Mouse (Mus musculus): ENCODE measurements around the gene Gm45711. TPM values are rescaled to one million over a fixed set of nuclear protein-coding genes. Genes with fewer than 3 reads are reported as not detected.
"Not testable (repeated sequence)": the region's sequence is repeated elsewhere in the genome, so short reads cannot be mapped to it uniquely, and the experiment has no call there.

Gm45711 gene
- total and polyA plus RNA-seq, 3 experiments: not detected

DNA sequence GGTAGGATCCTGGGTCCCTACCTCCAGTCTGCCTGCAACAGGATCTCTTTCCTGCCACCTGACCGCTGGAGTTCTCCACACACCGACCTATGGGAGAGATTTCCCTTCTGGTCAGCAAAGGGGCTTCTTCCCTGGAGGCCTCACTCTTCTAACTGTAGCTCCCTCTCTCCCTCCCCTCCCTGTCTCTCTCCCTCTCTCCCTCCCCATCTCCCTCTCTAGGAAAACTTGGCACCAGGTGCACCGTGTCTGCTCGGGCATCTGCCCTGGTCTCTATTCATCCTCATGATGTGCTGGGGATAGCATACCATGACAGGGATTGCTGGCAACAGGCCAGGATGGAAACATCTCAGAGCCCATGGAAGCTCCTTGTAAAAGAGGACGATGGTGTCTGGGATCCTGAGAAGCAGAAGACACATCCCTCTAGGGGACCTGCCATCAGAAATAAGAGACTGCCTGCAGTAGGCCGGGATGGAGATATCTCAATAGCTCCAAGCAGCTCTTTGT lies 40.9 kb downstream of the Gm45711 start:
- Histone ChIP-seq H3K9me3 (replicated peaks; ENCODE audit: low read length) (no peaks in the 10 kb centered on the region), H3K36me3 (replicated peaks in 1 of 2; ENCODE audit: control insufficient read depth in 1 of 2, insufficient read depth in 1 of 2, low read length in 1 of 2) (peaks cover 6 to 8% of the 10 kb centered on the region in 2 experiments), H3K27ac (ENCODE audit: insufficient read depth, low read depth) (no peak overlapping the region), H3K9ac (ENCODE audit: insufficient read depth, low read depth) (no peak overlapping the region), H3K4me2 (ENCODE audit: insufficient read depth, low read depth, poor library complexity, severe bottlenecking) (no peak overlapping the region), H3K4me1 (ENCODE audit: control insufficient read depth in 1 of 2, insufficient read depth in 2 of 2) (no peaks in the 10 kb centered on the region), H3K27me3 (replicated peaks) (no peaks in the 10 kb centered on the region), H3K79me2 (replicated peaks; ENCODE audit: control insufficient read depth, extremely low read depth, insufficient read depth, poor library complexity, severe bottlenecking) (no peaks in the 10 kb centered on the region), H3K4me3 (replicated peaks in 1 of 3; ENCODE audit: low read depth in 2 of 3, low read length in 2 of 3, poor library complexity in 1 of 3) (no peak overlapping the region)
- dilution Hi-C loops (cut with MboI; ENCODE audit: extremely low pct_ligation_motif_present, extremely low pct_unique_long_range_greater_than_20kb, low sequenced_read_pairs): no loop called here
- in situ Hi-C loops (cut with MboI; ENCODE audit: low pct_ligation_motif_present, low pct_unique_long_range_greater_than_20kb, low sequenced_read_pairs): no loop called here
- DNase-seq (ENCODE audit: extremely low read depth): no peak
- no peak for TF ChIP-seq JUN (IDR thresholded peaks at IDR 0.05; ENCODE audit: insufficient read depth, low read depth, low read length)
- TF ChIP-seq ELF1 (IDR thresholded peaks at IDR 0.05; ENCODE audit: low read depth, low read length): no peak

DNA sequence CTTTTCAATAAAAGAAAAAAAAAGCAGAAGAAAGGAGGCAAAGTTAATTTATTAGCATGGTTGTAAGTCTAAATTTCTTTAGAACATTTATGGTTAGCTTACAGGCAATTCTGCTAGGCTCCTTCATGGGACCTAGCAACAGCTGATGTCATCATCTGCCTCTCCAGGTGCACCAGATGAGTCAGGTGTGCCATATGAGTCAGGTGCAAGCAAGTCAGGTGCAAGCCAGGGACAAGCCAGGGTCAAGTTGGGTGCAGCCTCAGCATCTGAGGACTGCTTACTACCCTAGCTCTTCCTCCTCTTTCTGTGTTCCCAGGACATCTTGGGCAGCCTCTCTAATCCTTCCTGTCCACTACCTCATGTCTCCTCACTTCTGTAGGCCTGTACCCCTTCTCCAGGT lies 41.5 kb downstream of the Gm45711 start:
- H3K4me3 ChIP-seq (replicated peaks in 1 of 3; ENCODE audit: low read depth in 2 of 3, low read length in 2 of 3, poor library complexity in 1 of 3): no peak overlapping the region
- H3K9ac ChIP-seq (ENCODE audit: insufficient read depth, low read depth): no peak overlapping the region
- no peaks in the 10 kb centered on the region for H3K9me3 ChIP-seq (replicated peaks; ENCODE audit: low read length)
- TF ChIP-seq MXI1 (IDR thresholded peaks at IDR 0.05; ENCODE audit: low read depth, low read length): no peak
- TF ChIP-seq USF1 (IDR thresholded peaks at IDR 0.05; ENCODE audit: low read depth, low read length): no peak
- no peak for TF ChIP-seq KAT2A (IDR thresholded peaks at IDR 0.05; ENCODE audit: insufficient replicate concordance, low read length)
- no peak for TF ChIP-seq E2F4 (IDR thresholded peaks at IDR 0.05; ENCODE audit: insufficient replicate concordance, low read depth, low read length)
- dilution Hi-C loops (cut with MboI; ENCODE audit: extremely low pct_ligation_motif_present, extremely low pct_unique_long_range_greater_than_20kb, low sequenced_read_pairs) (no loop called here), in situ Hi-C loops (cut with MboI; ENCODE audit: low pct_ligation_motif_present, low pct_unique_long_range_greater_than_20kb, low sequenced_read_pairs) (no loop called here)
- H3K4me1 ChIP-seq (ENCODE audit: control insufficient read depth in 1 of 2, insufficient read depth in 2 of 2): no peaks in the 10 kb centered on the region
- DNase-seq (ENCODE audit: extremely low read depth): no peak
- H3K36me3 ChIP-seq (replicated peaks in 1 of 2; ENCODE audit: control insufficient read depth in 1 of 2, insufficient read depth in 1 of 2, low read length in 1 of 2): peaks cover 9 to 14% of the 10 kb centered on the region in 2 experiments
- no peak overlapping the region for H3K27ac ChIP-seq (ENCODE audit: insufficient read depth, low read depth)
- no peaks in the 10 kb centered on the region for H3K27me3 ChIP-seq (replicated peaks)
- no peaks in the 10 kb centered on the region for H3K79me2 ChIP-seq (replicated peaks; ENCODE audit: control insufficient read depth, extremely low read depth, insufficient read depth, poor library complexity, severe bottlenecking)
- H3K4me2 ChIP-seq (ENCODE audit: insufficient read depth, low read depth, poor library complexity, severe bottlenecking): no peak overlapping the region

DNA sequence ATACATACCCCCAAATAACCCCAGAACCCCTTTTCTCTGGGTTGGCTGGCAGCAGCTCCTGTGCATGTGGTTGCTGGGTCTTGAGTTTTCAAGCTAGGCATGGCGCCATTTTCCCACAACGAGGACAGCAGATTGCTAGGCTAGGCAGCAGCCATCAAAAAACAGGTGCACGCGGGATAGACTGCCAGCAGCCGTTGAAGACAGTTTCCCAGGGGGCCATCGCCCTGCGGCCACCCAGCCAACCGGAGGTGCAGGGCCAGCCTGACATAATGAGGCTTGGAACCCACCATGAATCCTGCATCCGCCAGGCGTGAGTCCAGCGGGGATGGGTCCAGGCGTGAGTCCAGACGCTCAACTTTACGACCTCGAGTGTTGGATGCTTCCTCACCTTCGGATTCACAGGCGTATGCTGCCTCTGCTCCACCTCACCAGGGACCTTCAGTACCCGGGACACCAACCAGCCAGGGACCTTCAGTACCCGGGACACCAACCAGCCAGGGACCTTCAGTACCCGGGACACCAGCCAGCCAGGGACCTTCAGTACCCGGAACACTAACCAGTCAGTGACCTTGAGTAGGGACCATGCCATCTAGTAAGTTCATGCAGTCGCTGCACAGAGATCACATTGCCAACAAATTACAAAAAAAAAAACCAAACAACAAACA lies 45.5 kb downstream of the Gm45711 start:
- peaks cover 11 to 34% of the 10 kb centered on the region in 2 experiments for H3K36me3 ChIP-seq (replicated peaks in 1 of 2; ENCODE audit: control insufficient read depth in 1 of 2, insufficient read depth in 1 of 2, low read length in 1 of 2)
- dilution Hi-C loops (cut with MboI; ENCODE audit: extremely low pct_ligation_motif_present, extremely low pct_unique_long_range_greater_than_20kb, low sequenced_read_pairs); H3K79me2 ChIP-seq (replicated peaks; ENCODE audit: control insufficient read depth, extremely low read depth, insufficient read depth, poor library complexity, severe bottlenecking); DNase-seq (ENCODE audit: extremely low read depth); H3K9ac ChIP-seq (ENCODE audit: insufficient read depth, low read depth); H3K9me3 ChIP-seq (replicated peaks; ENCODE audit: low read length); H3K27me3 ChIP-seq (replicated peaks); H3K4me3 ChIP-seq (replicated peaks in 1 of 3; ENCODE audit: low read depth in 2 of 3, low read length in 2 of 3, poor library complexity in 1 of 3); H3K27ac ChIP-seq (ENCODE audit: insufficient read depth, low read depth); H3K4me1 ChIP-seq (ENCODE audit: control insufficient read depth in 1 of 2, insufficient read depth in 2 of 2); H3K4me2 ChIP-seq (ENCODE audit: insufficient read depth, low read depth, poor library complexity, severe bottlenecking); in situ Hi-C loops (cut with MboI; ENCODE audit: low pct_ligation_motif_present, low pct_unique_long_range_greater_than_20kb, low sequenced_read_pairs): not testable (repeated sequence)

DNA sequence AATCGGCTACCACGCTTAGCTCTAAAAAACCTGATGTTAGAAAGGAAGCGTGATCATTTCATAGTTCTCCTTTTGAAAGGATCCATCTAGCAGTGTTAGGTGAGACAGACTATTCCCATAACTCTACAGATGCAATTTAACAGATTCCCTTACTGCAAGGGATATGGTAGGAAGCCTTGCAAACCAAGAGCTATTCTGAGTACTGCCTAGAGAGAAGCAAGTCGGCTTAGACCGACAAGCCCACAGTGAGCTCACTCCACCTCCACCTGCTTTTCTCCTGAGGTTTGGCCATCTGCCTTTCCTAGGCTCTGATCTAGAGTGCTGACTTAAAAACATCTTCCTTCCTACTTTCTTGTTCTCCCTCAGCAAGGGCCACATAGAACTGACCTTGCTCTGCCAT lies 48.1 kb downstream of the Gm45711 start:
- H3K9ac ChIP-seq (ENCODE audit: insufficient read depth, low read depth); H3K79me2 ChIP-seq (replicated peaks; ENCODE audit: control insufficient read depth, extremely low read depth, insufficient read depth, poor library complexity, severe bottlenecking); dilution Hi-C loops (cut with MboI; ENCODE audit: extremely low pct_ligation_motif_present, extremely low pct_unique_long_range_greater_than_20kb, low sequenced_read_pairs); in situ Hi-C loops (cut with MboI; ENCODE audit: low pct_ligation_motif_present, low pct_unique_long_range_greater_than_20kb, low sequenced_read_pairs); H3K27me3 ChIP-seq (replicated peaks); H3K27ac ChIP-seq (ENCODE audit: insufficient read depth, low read depth); H3K9me3 ChIP-seq (replicated peaks; ENCODE audit: low read length); H3K4me3 ChIP-seq (replicated peaks in 1 of 3; ENCODE audit: low read depth in 2 of 3, low read length in 2 of 3, poor library complexity in 1 of 3); H3K4me2 ChIP-seq (ENCODE audit: insufficient read depth, low read depth, poor library complexity, severe bottlenecking); DNase-seq (ENCODE audit: extremely low read depth); H3K4me1 ChIP-seq (ENCODE audit: control insufficient read depth in 1 of 2, insufficient read depth in 2 of 2): not testable (repeated sequence)
- peaks cover 29 to 50% of the 10 kb centered on the region in 2 experiments for H3K36me3 ChIP-seq (replicated peaks in 1 of 2; ENCODE audit: control insufficient read depth in 1 of 2, insufficient read depth in 1 of 2, low read length in 1 of 2)
